Mouse (Mus musculus): Measurements from ENCODE around the gene Fam71d. TPM values are rescaled to one million over a fixed set of nuclear protein-coding genes. Genes with fewer than 3 reads are reported as not detected.

The Fam71d gene
- polyA plus RNA-seq (2015; fragmentation: Nextera tagmentation; extraction: Ambion mirVana) = not detected in 2 replicates

DNA sequence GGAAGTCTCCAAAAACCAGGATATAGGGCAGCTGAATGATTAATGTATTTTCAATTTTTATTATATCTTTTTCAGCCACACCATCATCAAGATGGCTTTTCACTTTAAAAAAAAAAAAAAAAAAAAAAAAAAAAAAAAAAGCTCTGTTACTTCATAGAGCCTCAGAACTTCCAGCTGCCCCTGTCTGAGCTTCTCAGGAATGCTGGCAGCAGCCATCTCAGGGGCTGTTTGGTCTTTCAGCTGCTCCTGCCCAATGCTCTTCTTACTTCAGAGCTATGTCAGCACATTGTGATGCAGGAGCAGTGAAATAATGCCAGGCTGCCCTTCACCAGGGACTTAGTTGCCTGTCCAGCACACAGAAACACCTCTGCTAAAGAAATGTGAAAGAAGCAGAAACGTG, at the start of gene Fam71d:
Gene Fam71d (plus strand): TSS at position 211 of the 400 bp plus-strand sequence.
- no peak for ATAC-seq (ENCODE audit: insufficient read depth, low FRiP score)
- H3K4me3 ChIP-seq (replicated peaks; ENCODE audit: low read length) = no peak within 1 kb of the TSS
- H3K27me3 ChIP-seq (ENCODE audit: control insufficient read depth, insufficient read depth, low read length) = no peaks in the 10 kb centered on the region
- 64% methylated on average over 1 of the region's 1 CpGs for WGBS
- no peak within 1 kb of the TSS for H3K4me2 ChIP-seq (ENCODE audit: low read depth, low read length)
- no peak within 1 kb of the TSS for H3K27ac ChIP-seq (ENCODE audit: low read length)
- no peaks in the 10 kb centered on the region for H3K9me3 ChIP-seq (replicated peaks; ENCODE audit: control insufficient read depth, low read length)
- no peak within 1 kb of the TSS for H3K9ac ChIP-seq (ENCODE audit: low read length)
- H3K36me3 ChIP-seq (ENCODE audit: control insufficient read depth, insufficient read depth, low read length) = no peaks in the 10 kb centered on the region
- no peaks in the 10 kb centered on the region for H3K4me1 ChIP-seq (ENCODE audit: control insufficient read depth, insufficient read depth, low read length)

DNA sequence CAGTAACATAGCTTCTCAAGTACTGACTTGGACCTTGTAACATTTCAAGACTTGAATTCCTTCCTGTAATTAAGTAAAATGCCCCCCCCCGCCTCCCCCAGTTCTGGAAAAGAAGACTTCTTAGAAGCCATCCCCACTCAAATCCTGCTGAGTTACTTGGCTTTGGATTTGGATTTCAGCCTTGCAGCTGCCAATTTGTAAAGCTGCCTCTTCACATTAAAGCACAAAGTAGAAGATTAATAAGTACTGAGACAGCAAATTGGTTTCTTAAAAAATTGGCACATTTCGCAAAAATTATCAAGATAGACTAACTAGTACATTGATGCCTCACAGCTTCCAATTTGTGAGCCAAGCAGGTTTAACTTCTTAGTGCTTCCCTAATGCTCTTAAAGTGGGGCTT, 47.6 kb upstream of the Fam71d start:
- WGBS = 84% methylated on average over 2 of the region's 2 CpGs
- Histone ChIP-seq H3K27ac (ENCODE audit: low read length) (no peak overlapping the region), H3K4me1 (ENCODE audit: control insufficient read depth, insufficient read depth, low read length) (no peaks in the 10 kb centered on the region), H3K9ac (ENCODE audit: low read length) (no peak overlapping the region), H3K9me3 (replicated peaks; ENCODE audit: control insufficient read depth, low read length) (no peaks in the 10 kb centered on the region), H3K27me3 (ENCODE audit: control insufficient read depth, insufficient read depth, low read length) (no peaks in the 10 kb centered on the region), H3K4me2 (ENCODE audit: low read depth, low read length) (no peak overlapping the region), H3K4me3 (replicated peaks; ENCODE audit: low read length) (no peak overlapping the region), H3K36me3 (ENCODE audit: control insufficient read depth, insufficient read depth, low read length) (no peaks in the 10 kb centered on the region)
- ATAC-seq (ENCODE audit: insufficient read depth, low FRiP score) = no peak

DNA sequence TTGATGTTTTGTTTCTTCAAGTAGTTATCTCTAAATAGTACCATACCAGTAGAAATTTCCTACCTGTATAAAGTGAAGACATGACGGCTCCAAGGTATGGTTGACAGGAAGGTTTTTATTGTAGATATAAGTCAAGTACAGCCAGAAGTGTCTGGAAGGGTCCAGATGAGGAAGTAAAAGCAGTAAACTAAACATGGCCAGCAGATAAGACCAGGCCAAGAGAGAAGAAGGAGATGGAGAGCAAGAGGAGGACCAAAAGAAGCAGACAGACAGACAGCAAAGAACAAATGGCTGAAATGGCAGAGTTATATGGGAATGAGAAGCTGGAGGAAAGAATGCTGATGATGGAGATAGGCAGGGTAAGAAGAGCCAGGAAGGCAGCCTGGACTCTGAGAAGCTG, 46.1 kb upstream of the Fam71d start:
- no peaks in the 10 kb centered on the region for H3K4me1 ChIP-seq (ENCODE audit: control insufficient read depth, insufficient read depth, low read length)
- 83% methylated on average over 1 of the region's 1 CpGs for WGBS
- no peak overlapping the region for H3K4me3 ChIP-seq (replicated peaks; ENCODE audit: low read length)
- no peak overlapping the region for H3K27ac ChIP-seq (ENCODE audit: low read length)
- ATAC-seq (ENCODE audit: insufficient read depth, low FRiP score) = no peak
- H3K9me3 ChIP-seq (replicated peaks; ENCODE audit: control insufficient read depth, low read length) = no peaks in the 10 kb centered on the region
- no peaks in the 10 kb centered on the region for H3K36me3 ChIP-seq (ENCODE audit: control insufficient read depth, insufficient read depth, low read length)
- H3K4me2 ChIP-seq (ENCODE audit: low read depth, low read length) = no peak overlapping the region
- H3K9ac ChIP-seq (ENCODE audit: low read length) = no peak overlapping the region
- H3K27me3 ChIP-seq (ENCODE audit: control insufficient read depth, insufficient read depth, low read length) = no peaks in the 10 kb centered on the region

DNA sequence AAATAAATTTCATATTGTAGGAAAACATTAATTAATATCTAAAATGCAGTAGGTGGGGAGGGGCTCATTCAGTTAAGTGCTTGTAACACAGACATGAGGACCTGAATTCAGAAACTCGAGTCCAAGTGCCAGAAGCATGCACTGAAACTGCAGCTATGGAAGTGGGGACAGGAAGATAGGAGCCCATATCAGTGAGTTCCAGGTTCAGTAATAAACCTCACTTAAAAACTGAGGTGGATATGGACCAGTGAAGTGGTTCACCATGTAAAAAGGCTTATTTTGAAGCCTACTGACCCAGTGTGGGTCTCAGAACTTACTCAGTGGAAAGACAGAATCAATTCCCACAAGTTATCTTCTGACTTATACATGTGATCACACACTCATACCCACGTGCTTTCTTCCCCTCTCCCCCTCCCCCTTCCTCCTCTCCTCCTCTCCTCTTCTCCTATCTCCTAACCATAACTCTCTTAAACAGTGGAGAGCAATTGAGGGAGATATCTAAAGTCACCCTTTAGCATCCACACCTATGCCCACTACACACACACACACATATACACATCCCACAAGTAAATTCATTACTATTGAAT, 31.5 kb upstream of the Fam71d start:
- Histone ChIP-seq H3K4me1 (ENCODE audit: control insufficient read depth, insufficient read depth, low read length) (no peaks in the 10 kb centered on the region), H3K27me3 (ENCODE audit: control insufficient read depth, insufficient read depth, low read length) (no peaks in the 10 kb centered on the region), H3K9me3 (replicated peaks; ENCODE audit: control insufficient read depth, low read length) (no peaks in the 10 kb centered on the region), H3K36me3 (ENCODE audit: control insufficient read depth, insufficient read depth, low read length) (no peaks in the 10 kb centered on the region), H3K4me3 (replicated peaks; ENCODE audit: low read length) (no peak overlapping the region), H3K9ac (ENCODE audit: low read length) (no peak overlapping the region), H3K4me2 (ENCODE audit: low read depth, low read length) (no peak overlapping the region), H3K27ac (ENCODE audit: low read length) (no peak overlapping the region)
- 51% methylated on average over 2 of the region's 2 CpGs for WGBS
- ATAC-seq (ENCODE audit: insufficient read depth, low FRiP score) = no peak

DNA sequence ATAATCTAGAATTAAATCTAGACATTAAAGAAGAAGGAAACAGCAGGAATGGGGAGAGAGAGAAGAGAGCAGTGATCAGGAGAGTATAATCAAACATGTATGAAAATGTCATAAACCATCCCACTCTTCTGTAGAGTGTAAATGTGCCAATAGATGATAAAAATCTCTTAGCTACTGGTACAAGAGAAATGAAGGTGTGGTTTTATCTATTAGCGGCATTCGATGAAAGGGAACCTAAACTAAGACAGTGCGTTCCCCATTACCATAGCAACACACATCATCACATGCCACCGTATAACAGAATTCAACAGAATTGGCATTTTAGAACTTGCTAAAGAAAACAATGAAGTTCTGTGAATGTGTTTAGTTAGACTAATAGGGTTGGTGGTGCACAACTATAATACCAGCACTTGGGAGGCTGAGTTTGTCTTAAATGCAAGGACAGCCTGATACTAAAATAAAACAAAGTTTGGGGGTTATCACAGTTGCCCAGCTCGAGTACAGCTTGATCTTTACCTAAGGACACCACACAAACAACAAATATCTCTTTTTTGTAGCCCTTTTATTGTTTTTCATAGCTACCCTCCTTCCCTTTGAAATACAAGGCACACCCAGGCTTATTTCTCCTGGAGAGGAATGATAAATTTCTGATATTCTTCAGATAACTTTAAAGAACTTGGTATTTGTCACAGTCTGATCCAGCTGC, 13.1 kb upstream of the Fam71d start:
- H3K4me1 ChIP-seq (ENCODE audit: control insufficient read depth, insufficient read depth, low read length) = no peaks in the 10 kb centered on the region
- no peak overlapping the region for H3K4me3 ChIP-seq (replicated peaks; ENCODE audit: low read length)
- no peak overlapping the region for H3K9ac ChIP-seq (ENCODE audit: low read length)
- no peak overlapping the region for H3K27ac ChIP-seq (ENCODE audit: low read length)
- H3K27me3 ChIP-seq (ENCODE audit: control insufficient read depth, insufficient read depth, low read length) = no peaks in the 10 kb centered on the region
- H3K36me3 ChIP-seq (ENCODE audit: control insufficient read depth, insufficient read depth, low read length) = no peaks in the 10 kb centered on the region
- WGBS = 84% methylated on average over 5 of the region's 5 CpGs
- no peaks in the 10 kb centered on the region for H3K9me3 ChIP-seq (replicated peaks; ENCODE audit: control insufficient read depth, low read length)
- no peak for ATAC-seq (ENCODE audit: insufficient read depth, low FRiP score)
- no peak overlapping the region for H3K4me2 ChIP-seq (ENCODE audit: low read depth, low read length)

DNA sequence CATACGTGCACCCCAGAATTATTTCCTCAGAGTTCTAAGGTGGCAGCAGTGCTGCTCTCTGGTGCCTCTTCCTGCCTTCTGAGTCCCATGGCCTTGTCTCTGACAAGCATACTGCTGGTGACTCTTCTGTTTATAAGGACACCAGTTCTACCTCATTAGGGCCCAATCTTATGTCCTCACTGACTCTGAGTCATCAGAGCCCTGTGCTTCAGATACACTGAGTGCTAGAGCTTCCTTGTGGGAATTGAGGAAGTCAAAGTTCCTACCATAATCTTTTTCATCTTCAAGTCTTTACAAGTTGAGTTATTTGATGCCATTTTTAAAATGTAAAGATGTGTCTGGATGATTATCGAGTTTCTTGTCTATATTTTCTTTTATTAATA, 12.5 kb upstream of the Fam71d start:
- no peak for ATAC-seq (ENCODE audit: insufficient read depth, low FRiP score)
- Histone ChIP-seq H3K27ac (ENCODE audit: low read length) (no peak overlapping the region), H3K27me3 (ENCODE audit: control insufficient read depth, insufficient read depth, low read length) (no peaks in the 10 kb centered on the region), H3K9me3 (replicated peaks; ENCODE audit: control insufficient read depth, low read length) (no peaks in the 10 kb centered on the region), H3K4me2 (ENCODE audit: low read depth, low read length) (no peak overlapping the region), H3K36me3 (ENCODE audit: control insufficient read depth, insufficient read depth, low read length) (no peaks in the 10 kb centered on the region), H3K4me3 (replicated peaks; ENCODE audit: low read length) (no peak overlapping the region), H3K4me1 (ENCODE audit: control insufficient read depth, insufficient read depth, low read length) (no peaks in the 10 kb centered on the region), H3K9ac (ENCODE audit: low read length) (no peak overlapping the region)
- 87% methylated on average over 2 of the region's 2 CpGs for WGBS

DNA sequence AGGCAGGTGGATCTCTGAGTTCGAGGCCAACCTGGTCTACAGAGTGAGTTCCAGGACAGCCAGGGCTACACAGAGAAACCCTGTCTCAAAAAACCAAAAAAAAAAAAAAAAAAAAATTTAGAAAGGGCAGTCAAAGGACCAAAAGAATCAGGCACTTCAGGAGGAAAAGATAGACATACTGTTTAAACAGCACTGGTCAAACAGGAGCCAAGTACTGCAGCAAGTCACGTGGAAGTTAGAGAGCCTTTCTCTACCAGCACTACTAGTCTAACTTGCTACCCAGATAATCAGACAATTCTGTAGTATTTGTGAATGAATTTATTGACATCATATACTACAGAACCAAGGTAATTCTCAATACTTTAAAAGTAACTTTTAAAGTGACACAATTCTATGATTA, 10.3 kb upstream of the Fam71d start:
- Histone ChIP-seq H3K36me3 (ENCODE audit: control insufficient read depth, insufficient read depth, low read length) (no peaks in the 10 kb centered on the region), H3K27me3 (ENCODE audit: control insufficient read depth, insufficient read depth, low read length) (no peaks in the 10 kb centered on the region), H3K4me3 (replicated peaks; ENCODE audit: low read length) (no peak overlapping the region), H3K4me1 (ENCODE audit: control insufficient read depth, insufficient read depth, low read length) (no peaks in the 10 kb centered on the region), H3K9me3 (replicated peaks; ENCODE audit: control insufficient read depth, low read length) (no peaks in the 10 kb centered on the region), H3K9ac (ENCODE audit: low read length) (no peak overlapping the region), H3K4me2 (ENCODE audit: low read depth, low read length) (no peak overlapping the region), H3K27ac (ENCODE audit: low read length) (no peak overlapping the region)
- no peak for ATAC-seq (ENCODE audit: insufficient read depth, low FRiP score)
- WGBS = 83% methylated on average over 2 of the region's 2 CpGs

DNA sequence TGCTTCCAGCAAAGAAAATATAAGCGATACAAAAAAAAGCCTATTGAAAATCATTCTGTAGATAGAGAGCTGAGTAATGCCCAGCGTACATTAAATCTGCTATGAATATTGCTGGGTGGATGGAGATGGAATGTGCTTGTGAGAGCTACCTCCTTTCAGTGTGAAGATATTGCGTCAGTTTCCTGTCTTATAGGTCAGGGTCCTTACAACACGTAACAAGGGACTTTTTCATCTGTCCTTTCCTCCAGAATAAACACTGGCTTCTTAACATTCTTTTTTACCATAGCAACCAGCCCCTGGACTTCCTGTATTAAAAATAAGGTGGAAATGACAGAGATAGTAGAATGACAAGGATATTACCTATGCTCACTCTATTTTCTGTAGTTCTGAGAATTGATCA, 9.1 kb upstream of the Fam71d start:
- Histone ChIP-seq H3K9me3 (replicated peaks; ENCODE audit: control insufficient read depth, low read length) (no peaks in the 10 kb centered on the region), H3K4me2 (ENCODE audit: low read depth, low read length) (no peak overlapping the region), H3K36me3 (ENCODE audit: control insufficient read depth, insufficient read depth, low read length) (no peaks in the 10 kb centered on the region), H3K4me3 (replicated peaks; ENCODE audit: low read length) (no peak overlapping the region), H3K4me1 (ENCODE audit: control insufficient read depth, insufficient read depth, low read length) (no peaks in the 10 kb centered on the region), H3K27ac (ENCODE audit: low read length) (no peak overlapping the region), H3K27me3 (ENCODE audit: control insufficient read depth, insufficient read depth, low read length) (no peaks in the 10 kb centered on the region), H3K9ac (ENCODE audit: low read length) (no peak overlapping the region)
- 67% methylated on average over 4 of the region's 4 CpGs for WGBS
- no peak for ATAC-seq (ENCODE audit: insufficient read depth, low FRiP score)

DNA sequence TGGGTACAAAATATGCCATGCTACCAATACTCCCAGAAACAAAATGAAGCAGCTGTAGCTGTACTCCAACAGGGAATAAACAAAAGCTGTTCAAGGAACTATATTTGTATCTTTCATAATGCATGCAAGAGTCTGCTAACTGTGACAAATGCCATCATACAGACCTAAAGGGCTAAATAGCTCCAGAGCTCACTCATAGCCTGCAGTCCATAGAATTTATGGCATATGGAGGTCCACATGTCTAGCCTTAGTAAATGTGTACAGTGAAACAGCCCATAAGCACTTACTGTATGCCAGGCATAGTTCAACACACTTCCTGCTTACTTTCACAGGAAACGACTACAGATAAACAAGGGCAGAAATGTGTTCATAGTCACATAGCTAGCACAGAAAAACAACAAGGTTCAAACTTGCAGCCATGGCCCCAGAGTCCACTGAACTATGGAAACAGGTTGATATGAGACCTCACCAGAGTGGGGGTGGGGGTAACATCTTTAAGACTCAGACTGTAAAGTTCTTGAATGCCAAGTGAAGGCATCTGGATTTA, 5.6 kb upstream of the Fam71d start:
- H3K4me1 ChIP-seq (ENCODE audit: control insufficient read depth, insufficient read depth, low read length) = no peaks in the 10 kb centered on the region
- no peak overlapping the region for H3K9ac ChIP-seq (ENCODE audit: low read length)
- no peak overlapping the region for H3K27ac ChIP-seq (ENCODE audit: low read length)
- no peak overlapping the region for H3K4me2 ChIP-seq (ENCODE audit: low read depth, low read length)
- 60% methylated on average over 1 of the region's 1 CpGs for WGBS
- H3K9me3 ChIP-seq (replicated peaks; ENCODE audit: control insufficient read depth, low read length) = no peaks in the 10 kb centered on the region
- H3K27me3 ChIP-seq (ENCODE audit: control insufficient read depth, insufficient read depth, low read length) = no peaks in the 10 kb centered on the region
- no peaks in the 10 kb centered on the region for H3K36me3 ChIP-seq (ENCODE audit: control insufficient read depth, insufficient read depth, low read length)
- no peak for ATAC-seq (ENCODE audit: insufficient read depth, low FRiP score)
- H3K4me3 ChIP-seq (replicated peaks; ENCODE audit: low read length) = no peak overlapping the region
